Mouse (Mus musculus) embryo, embryonic 11.5 days (tissue): ENCODE results near the gene Tnfrsf17.
"Not testable (repeated sequence)": the region's sequence is repeated elsewhere in the genome, so short reads cannot be mapped to it uniquely, and the experiment has no call there.

Experiments
- DNase-seq: peaks from one replicate; pipeline ENCODE4 v3.0.0-alpha.2; 2012; ENCODE audit warnings: low read depth, low spot score

Gene Tnfrsf17

DNA sequence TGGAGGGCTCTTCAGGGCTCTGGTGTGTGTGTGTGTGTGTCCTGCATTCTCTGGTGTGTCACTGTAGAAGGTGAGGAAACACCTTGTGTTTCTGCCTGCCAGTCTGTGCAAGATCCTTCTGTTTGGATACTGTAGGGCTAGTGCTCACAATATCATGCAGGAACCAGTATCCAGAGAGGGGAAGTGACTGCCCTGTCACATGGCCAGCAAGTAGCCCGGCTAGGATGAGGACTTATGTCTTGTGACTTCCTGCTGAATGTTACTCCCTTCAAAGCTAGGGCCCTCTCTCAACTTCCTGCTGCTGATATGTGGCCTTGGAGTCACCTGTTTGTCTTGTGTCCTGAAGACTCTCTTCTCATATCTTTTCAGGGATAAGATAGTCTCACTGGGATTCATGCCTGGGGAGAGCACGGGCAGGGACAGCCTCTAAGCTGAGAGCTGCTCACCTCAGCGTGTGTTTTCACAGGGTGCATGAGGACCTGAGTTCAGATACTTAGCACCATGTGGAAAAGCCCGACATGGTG, 29.7 kb downstream of the Tnfrsf17 start:
- DNase-seq: no peak

DNA sequence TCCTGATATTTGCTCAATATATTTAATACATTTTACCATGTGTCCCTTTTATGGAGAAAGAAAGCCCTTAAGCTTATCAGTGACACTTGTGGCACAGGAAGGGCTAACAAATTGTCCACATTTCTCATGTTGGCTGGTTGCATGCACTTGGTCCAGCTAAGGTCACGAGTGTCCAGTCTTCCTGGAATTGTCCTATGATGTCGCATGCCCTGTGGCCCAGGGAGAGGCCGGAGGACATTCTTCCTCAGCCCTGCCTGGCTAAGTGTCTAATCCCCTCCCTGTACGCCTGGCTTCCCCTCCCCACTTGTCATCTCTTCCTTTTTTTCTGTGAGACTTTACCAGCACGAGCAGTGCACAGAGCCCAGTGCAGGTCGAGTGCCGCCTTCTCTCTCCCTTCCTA, 38.3 kb downstream of the Tnfrsf17 start:
- DNase-seq: no peak

DNA sequence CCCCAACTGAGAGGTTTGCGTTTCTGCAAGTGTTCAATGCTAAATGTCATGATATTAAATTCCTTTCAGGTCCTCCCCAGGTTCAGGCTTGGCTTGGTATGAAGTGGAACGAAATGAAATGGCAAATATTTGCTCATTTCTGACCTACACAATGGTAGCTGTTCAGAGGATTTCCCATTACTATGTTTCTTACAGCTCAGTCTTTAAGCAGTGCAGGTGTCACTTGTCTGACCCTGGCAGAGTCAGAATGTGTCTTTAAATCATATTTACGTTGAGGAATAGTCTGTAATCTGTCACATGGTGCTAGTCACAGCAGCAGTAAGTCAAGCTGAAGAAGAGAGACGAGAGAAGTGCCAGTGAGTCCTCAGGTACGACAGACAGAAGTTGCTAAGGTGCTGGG, 45.6 kb downstream of the Tnfrsf17 start:
- no peak for DNase-seq

DNA sequence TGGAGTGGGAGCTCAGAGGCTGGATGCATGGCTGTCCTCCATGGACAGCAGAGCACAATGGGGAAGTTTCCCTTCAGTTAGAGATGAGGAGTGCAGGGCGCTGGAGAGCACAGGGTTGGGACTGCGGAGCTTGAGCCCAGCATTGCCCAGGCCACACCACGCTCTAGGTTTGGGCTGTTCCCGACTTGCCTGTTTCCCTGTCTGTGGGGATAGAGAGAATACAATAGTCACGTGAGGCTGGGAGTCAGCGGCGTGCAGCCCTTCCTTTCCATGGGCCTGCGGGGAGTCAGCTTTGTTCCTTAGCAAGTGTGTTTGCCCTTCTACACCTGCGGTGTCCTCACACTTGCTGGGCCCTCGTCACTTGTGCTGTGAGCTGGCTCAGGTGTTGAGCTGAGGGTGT, 46.3 kb downstream of the Tnfrsf17 start:
- DNase-seq: no peak

DNA sequence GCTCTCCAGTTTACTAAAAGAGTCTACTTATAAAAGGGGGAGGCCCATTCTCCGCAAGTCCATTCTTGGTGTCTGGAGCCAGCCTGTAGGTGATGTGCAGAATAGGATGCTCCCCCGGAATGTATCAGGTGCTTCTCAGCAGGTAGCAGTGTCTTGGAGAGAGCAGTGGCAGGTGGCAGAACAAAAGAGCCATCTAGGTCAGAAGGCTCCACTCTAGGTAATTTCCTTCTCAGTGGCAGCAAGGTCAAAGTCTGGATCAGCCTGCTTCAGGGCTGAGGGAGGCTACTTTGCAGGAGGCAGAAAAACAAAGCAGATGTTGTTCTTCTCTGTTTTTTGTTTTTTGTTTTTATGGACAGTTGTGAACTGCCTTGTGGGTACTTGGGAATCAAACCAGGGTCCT, 47.0 kb downstream of the Tnfrsf17 start:
- DNase-seq: not testable (repeated sequence)

DNA sequence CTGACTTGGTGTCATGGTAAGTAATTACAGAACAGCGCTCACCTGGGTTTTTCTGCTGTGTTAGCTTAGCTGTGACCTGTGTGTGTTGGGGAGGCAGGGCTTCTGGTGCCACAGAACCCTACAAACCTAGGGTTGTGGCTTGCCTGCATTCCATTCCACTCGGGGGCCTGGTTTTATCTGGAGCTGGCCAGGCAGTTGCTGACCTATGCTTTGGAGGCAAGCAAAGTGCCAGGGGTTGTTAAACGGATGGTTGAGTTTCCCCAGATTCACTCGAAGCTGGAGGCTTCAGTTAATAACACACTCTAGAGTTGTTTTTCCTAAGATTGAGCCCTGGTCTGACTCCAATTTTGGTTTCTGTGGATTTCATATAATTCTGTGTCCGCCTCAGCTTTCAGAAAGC, 52.0 kb downstream of the Tnfrsf17 start:
- no peak for DNase-seq

DNA sequence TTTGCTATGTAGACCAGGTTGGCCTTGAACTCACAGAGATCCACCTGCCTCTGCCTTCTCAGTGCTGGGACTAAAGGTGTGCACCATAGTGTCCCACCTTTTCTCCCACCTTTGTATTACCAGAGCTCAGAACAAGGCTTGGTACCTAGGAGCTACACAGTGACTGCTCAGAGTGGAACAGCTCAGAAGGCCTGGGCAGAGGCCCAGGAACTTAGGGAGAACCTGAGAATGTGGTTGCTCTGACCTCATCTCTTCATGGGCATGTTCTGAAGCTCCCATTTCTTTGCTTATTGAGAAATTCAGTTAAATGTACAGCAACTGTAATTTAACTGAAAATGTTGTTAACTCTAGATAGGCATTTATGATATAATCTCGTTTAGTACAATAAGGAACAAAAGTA, 53.2 kb downstream of the Tnfrsf17 start:
- no peak for DNase-seq

DNA sequence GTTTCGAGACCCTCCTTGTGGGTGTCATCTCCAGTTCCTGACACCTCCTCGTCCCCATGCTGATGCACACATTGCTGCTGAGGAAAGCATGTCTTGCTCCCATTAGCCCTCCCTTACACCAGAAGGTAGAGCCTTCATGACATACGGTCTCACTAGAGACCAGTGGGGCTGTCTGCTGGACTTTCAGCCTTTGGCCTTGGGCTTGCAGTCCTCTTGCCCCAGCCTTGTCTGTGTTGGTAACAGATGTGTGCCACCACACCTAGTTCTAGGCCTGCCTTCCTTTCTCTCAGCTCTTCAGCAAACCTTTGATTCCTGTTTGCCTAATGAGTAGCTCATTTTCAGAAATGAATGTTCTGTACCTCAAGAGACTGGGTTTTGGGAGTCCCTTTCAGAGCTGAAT, 54.8 kb downstream of the Tnfrsf17 start:
- DNase-seq: no peak

DNA sequence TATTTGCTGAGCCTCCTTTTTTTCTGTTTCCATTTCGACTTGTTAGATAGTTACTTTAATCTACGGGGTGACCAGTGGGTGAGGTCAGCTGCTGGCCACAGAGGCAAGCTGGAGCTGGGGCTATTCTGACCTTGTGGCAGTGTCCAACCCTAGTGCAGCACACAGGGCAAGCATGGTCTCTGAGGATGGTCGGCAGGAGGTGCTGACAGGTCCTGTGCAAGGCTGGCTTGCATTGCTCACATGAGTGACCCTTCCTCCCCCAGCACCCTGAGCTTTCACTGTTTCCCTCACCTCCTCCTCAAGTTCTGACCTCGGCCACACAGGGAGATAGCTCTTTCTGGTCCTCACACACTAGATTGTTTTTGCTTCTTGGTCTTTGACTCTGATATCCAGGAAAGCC, 55.5 kb downstream of the Tnfrsf17 start:
- DNase-seq: no peak

DNA sequence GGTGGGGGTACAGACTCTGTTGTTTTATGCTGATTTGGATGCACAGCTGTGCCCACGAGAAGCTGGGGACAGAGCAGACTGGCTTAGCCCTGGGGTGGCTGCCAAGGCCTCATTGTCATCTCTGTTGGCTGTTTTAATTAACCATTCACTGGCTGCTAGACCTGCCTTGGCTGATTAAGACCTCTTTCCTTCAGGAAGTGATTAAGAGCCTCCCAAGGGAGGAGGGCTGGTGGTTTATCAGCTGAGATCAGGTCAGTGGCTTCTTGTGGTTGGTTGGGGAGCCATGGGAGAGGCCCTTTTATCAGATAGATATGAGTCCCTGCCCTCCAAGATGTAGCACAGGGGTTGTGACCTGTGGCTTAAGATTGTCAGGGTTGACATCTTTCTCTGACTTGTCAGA, 56.0 kb downstream of the Tnfrsf17 start:
- DNase-seq: no peak
